Mouse (Mus musculus): ENCODE data around the gene Cd180.
"Not testable (repeated sequence)": the region's sequence is repeated elsewhere in the genome, so short reads cannot be mapped to it uniquely, and the experiment has no call there.

Cd180 gene

DNA sequence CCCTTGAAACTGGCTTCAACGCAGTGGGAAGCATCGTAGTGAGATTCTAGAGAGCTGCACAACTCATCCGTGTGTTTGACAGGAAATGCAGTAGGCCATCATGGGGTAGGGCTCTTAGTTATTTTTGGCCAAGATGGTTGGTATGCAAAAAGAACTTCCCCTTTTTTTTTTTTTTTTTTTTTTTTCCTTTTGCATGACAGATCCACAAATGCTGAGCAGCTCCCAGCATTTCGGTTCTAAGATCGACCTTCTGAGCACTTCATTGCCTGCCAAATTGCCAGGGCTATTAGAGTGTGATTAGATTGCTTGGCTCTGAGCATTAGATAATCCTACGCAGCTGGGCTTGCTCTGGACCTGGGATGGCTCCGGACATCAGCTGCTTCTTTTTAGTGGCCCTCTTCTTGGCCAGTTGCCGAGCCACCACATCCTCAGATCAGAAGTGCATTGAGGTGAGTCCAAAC is at the start of gene Cd180:
TSS of gene Cd180 (plus strand) at position 218 of the 461 bp plus-strand sequence.
- DNase-seq, result peak; percentile 46

DNA sequence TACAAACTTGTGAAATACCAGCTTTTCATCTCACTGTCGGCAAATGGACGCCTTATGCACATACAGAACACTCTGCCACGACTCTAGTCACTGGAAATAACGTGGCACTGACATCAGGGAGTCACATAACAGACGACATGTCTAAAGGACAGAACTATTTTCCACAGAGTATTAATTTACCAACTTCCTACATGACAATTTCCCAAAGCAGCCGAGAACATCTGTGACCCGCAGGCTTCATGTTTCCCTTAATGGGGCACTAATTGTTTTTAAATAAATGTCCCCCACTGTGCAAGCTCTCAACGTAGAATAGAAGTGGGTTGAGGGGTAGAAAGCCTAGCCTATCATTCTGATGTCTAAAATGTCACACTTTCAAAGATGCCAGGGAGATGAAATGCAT is 49.0 kb upstream of the Cd180 start:
- DNase-seq, result no peak

DNA sequence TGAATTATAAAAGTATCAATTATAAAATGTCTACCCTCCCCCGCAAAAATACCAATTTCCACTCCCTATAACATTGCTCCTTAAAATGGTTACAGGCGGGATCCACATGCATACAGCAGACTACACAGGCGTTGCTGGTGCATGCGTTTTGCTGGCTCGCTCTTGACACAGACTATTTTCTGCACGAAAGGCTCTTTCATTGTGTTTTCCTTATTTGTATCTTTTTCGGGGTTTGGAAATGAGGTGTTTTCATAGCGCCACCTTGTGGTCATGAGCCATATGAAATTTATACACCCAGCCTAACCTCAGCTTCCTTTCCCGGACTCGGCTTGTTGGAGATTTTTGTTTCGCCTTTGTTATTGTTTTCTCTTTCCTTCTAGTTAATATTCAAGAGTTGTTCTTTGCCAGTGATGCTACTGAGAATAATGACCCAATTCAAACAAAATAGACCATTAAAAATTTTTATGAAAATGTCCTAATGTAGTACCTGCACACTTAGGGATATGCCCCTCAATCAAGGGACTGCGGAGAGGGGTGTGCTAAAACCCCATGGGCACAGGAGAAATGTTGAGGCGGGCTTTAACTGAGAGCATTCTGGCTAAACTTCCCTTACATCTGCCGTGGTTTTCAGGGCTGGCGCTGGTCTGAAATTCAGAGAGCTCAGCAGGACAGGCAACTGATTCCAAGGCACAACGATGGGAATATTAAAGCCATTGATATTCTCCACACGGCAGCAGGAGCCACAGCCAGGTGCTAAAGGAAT is 48.4 kb upstream of the Cd180 start:
- peak; percentile 86 for DNase-seq

DNA sequence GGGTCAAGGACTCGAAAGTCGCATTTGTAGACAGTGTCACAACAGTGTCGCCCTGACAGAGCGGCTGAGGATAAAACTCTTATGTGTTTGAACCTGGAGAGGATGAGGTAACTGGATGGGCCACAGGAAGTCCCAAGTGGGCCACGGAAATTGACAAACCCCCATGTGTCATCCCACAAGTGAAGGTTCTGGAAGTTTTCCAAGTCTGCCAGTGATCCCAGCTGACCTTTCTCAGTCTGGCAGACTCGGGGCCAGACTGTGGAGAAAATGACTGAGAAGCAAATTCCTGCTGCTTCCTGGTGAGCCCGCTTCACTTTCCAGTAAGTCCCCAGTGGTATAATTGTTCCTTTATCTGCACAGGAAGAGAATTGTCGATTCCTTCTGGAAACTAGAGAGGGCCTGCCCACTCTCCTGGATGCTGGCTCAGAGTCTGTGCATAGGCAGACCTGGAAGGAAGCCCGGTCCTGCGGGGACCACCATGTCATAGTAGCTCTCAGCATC is 47.0 kb upstream of the Cd180 start:
- peak; percentile 65 for DNase-seq

DNA sequence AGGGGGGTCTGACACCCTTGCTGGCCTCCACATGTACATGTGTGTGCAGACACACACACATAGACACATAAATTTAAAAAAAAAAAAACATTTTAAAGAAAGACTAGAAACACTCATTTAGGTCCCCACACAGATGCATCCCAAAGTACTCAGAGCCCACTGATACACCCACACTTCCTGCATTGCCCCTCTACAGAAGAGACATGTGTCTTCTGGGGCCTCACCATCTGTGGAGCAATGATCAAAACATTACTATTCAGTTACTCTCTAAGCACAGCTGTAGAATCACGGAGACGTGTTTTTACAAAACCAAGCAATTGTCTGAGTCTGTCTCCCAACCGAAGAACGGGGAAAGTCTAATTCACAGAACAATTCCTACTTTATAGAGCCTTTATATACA is 45.8 kb upstream of the Cd180 start:
- no peak for DNase-seq

DNA sequence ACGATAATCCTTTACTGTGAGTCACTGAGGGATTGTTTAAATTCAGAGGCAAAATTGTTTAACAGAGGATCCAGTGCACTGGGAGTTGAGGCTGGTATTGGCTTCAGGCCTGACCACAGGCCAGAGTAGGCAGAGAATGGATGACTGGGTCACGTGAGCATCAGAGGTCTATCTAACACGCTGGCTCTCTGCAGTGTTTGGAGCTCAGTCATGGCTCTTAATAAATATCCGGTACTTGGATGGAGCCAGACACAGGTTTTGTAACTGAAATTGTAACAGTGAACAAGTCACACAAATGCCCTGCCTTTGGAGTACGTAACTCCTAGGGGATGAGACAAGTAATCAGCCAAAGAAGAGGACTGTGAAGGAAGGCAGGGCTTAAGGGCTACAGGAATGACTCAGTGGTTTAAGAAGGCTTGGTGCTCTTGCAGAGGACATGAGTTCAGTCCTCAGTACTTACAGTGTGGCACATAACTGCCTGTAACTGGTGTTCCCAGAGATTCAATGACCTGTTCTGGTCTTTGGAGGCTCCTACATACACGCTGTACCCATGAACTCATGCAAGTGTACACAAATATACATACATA is 41.0 kb upstream of the Cd180 start:
- DNase-seq, result no peak

DNA sequence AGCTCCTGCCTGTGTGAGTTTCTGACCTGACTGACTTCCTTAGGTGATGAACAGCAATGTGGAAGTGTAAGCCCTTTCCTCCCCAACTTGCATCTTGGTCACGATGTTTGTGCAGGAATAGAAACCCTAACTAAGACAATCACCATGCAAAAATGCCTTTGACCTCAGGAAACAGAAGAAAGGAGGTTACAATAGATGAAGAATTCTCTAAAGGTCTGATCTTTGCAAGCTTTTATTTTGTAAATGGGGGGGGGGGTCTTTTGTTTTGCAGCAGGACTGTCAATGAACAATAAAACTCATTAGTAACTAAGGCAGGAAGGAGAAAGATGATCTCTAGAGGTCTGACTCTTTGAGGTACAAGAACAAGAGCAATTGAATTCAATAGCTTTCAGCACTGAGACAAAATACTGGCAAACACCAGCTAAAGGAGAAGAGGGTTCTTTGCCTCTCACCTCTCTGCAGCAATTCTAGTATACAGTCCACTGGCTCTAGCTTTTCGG is 38.2 kb upstream of the Cd180 start:
- no peak for DNase-seq

DNA sequence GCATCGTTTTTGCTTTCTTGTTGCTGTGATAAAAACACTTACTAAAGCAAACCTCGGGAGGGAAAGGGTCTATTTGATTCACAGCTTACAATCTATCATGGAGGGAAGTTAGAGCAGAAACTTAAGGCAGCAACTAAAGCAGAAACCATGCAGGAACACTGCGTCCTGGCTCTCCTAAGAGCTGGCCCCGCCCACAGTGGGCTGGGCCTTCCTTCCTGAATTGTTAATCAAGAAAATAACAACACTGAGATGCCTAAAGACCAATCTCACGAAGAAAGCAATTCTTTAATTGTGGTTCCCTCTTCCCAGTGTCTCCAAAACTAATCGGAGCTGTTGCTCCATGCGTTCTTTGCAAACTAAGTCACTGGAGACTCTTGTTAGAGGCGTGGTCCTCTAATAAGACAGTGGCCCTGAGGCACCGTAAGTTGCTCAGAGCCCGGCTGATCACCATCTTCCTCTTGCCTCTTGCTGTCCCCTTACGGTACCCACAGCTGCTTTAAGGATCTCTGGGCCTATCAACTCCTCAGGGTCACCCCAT is 37.1 kb upstream of the Cd180 start:
- DNase-seq, result peak; percentile 47

DNA sequence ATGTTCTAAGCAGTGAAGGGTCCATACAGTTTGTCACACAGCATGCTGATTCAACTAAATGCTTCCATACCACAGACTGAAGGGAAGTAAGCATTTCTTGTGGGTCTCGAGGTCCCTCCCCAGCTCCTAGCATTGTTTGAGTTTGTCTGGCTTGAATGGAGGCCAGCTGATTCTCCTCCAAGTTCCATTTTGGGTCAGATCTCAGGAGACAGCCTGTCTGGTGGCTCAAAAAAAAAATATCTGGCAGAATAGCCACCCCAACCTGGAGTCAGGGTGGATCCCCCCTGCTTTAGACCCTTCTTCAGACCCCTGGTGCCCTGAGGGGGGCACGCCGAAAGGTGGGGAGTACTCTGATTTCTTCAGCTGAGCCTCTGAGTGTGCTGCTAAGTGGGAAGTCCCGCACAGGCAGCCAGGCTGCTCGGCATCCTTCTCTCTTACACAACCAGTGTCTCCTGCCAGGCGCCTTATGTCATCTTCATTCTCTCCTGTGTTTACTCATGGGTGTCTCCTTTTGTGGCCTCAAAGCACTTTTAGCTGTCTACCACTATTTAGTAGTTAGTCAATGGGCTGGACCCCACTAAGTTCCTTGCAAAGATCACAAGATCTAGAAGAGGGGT is 35.0 kb upstream of the Cd180 start:
- DNase-seq, result peak; percentile 56

DNA sequence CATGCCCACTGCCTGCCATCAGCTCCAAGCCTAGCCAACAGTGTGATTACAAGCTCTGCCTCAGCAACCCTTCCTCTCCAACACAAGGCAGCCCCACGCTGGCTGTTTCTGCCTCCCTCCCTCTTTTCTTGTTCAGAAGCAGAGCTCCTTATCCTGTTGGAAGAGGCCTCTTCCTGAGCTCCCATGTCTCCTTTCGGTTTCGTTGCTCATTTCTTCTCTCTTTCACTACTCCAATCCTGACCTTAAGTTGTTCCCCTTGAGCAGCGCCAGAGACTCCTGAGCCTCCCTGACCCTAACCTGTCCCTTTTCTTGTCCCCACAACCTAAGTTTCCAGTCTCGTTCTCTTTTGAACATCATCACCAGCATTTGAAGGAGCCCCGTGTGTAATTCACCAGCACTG is 29.3 kb upstream of the Cd180 start:
- DNase-seq, result no peak

DNA sequence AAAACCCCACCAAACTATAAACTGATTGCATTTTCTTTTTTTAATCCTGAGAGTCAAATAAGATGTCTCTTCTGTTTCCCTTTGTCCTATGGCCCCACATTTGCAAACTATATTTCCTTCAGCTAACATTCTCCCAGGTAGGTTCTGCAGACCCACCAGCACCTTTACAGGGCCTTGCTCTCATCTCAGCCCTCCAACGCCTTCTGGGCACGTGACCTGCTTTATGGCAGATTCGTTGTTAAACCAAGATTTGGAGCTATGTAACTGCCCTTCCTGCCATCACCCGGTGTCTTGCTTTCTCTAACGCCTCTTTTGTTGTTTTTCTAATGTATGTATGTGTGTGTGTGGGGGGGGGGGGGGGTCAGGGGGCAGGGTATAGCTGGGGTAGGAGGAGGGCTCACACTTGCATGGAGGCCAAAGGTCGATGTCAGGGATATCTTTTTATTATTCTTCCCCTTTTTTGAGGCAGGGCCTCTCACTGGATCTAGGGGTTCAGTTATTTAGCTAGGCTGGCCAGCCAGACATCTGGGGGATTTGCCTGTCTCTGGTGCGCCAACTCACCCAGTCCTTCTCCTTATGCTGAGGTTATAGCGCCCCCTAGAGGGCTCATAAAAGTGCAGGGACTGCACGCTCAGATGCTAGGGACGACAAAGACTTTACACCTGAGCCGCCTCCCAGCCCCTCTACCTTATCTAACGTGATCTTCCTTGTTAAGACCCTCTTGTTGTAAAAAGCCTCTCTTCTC is 28.3 kb upstream of the Cd180 start:
- DNase-seq, result peak; percentile 42

DNA sequence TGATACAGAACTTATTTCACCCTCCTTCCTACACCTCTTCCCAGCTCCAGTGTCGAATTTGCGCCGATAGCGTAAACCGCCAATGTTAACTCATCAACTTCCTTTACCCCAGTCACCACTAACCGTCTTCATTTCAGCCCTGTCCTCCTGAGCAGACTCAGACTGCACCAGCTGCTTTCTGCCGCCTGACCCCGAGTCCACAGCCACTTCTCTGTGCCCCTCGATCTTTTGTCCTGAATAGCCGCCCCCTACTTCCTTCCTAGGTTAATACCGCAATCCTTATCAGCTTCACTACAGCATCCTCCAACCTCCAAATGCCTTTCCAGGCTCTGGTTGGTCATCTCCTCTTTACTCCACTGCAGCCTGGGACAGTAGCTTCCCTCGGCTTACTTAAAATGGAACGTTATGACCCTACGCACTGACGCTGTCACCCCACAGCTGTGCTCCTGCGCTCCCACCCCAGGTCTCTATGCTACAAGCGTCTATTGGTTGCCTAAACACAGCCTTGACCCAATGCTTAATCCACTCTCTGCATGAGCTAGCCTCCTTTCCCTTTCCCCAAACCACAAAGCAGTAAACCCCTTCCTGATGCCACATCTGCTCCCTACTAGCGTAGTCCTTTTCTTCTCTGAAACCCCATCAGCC is 27.6 kb upstream of the Cd180 start:
- DNase-seq, result no peak

DNA sequence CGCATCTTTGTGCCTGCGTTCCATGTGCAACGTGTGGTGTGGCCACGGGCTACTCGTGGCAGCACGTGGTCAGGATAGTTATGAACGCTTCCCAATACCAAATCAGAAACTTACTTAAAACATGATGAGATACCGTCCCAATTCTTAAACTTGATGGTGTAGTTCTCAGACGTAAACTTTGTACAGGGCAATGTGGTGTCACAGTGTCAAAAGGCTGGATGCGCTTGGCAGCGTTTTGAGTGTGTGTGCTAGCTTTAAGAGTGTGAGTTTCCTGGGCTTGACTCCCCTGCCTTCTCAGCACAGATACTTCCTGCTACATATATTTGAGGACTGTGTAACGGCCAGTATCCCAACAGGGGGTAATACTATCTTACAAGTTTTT is 27.1 kb upstream of the Cd180 start:
- DNase-seq, result no peak

DNA sequence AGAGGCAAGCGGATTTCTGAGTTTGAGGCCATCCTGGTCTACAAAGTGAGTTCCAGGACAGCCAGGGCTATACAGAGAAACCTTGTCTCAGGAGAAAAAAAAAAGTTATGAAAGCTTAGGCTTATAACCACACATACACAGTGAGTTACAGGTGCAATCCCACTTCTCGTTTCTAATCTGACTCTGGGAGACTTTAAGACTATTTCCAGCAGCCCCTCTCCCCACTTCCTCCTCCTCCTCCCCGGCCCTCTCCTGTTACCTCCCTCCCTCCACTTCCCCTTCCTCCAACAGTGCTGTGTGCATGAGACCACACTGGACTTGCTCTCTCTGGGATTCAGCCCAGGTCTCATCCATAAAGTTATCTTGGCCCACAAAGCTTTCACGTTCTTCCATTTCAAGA is 26.6 kb upstream of the Cd180 start:
- no peak for DNase-seq

DNA sequence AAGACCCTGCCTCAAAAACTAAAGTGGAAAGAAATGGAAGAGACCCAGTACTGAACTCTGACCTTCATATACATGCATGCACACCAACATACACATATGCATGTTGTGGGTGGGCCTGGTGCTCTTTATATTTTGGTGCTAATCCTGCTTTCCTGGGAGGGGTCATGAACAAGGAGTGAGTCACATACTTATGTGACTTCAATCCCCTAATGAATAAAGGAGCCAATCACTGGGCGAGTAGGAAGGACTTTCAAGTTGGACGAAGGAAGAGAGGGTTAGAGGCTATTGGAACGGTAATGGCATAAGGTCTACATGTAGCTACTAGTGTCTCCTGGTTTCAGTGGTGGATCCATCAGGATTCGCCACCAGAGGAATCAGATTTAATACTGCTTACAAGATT is 26.0 kb upstream of the Cd180 start:
- DNase-seq, result no peak

DNA sequence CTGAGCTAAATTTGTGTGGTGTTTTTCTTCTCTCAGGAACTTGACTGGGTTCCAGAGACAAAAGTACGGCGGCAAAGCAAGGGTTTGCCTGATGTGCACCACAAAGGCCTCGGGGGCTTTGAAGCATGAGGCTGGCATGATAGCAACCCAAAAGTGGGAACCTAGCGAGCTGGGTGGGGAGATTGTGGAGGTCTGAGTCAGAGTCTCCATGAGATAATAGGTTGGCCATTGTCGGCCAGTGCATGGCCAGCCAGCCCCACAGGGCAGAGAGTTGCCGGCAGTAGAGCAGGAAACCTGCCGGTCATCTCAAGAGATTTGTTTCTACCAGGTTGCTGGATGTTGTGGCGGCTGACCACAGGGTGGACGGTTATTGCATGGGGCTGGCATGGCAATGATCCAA is 25.5 kb upstream of the Cd180 start:
- no peak for DNase-seq

DNA sequence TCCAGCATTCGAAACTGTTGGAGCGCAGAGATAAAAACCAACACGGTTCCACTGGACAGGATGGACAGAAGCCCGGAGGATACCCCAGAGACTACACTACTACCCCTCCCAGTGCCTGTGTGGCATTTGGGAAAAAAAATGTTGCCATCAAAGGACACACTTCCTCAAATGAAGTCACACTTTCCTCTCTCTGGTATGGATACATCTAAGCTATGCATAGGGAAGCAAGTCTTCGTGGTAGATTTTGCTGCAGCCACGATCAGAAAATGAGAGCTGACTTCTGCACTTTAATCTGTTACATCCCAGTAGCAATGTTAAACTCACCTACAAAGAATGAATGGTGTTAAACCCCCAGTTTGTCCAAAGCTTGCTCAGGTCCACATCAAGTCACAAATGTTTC is 24.4 kb upstream of the Cd180 start:
- no peak for DNase-seq

DNA sequence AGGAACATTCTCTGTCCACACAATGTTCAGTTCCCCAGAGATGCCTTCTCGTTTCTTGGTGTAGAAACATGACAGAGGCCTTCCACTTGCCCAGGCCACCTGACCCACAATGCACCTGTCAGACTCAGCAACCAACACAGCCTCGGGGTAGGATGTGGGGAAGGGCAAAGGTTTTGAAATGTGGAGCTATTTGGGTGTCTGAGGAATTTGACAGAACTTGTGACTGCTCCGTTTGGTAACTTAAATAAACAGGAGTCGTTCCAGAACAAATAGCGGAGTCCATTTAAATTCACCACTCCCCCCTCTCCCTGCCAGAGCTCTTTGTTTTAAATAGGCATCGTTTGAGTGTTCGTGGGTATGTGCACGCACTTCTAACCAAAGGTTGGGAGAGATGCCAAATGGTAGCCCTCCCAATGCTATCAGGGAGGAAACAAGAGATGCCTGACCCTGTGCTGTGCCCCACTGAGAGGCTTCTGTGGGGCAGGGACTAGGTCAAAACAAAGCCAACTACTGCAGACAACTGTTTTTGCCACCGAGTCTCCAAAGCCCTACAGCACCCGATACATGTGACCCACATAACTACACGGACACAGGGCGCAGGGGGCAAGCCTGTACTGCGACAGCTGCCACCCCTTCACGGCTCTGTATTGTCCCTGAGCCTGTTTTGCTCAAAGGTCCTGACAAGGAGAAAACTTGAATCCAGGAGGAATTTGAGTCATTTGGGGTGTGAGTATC is 23.7 kb upstream of the Cd180 start:
- DNase-seq, result peak; percentile 69

DNA sequence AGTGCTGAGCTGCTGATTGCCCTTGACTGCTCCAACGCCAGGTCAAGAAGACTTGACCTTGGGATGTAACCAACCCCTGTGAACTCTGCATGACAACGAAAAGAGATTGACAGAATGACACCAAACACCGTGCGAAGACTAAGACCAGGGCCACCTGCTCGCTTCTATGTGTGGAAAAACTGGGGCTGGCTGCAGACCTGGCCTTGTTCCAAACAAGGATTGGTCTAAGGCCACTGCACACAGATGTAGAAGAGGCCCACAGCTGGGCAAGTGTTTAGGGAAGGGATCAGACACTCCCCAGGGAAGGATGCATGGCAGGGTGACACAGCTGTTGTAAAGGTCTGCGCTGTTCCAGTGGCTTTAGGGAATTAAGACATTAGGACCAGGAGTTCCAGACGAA is 22.9 kb upstream of the Cd180 start:
- no peak for DNase-seq

DNA sequence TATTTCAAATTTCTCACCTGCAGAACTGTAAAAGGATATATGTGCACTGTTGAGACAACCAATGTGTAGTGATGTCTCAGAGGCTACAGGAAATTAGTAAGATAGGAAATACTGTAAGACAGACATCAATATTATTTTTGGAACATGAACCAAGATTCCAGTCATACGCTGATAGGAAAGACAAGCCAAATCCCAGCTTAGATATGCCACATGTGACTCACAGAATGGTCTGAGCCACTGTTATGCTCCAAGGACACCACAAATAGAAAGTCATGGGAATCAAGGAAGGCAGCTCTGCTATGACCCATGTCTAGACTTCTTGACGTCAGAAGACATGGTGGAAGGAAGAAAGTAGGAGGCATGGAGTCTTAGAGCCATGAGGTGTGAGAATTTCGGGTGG is 19.3 kb upstream of the Cd180 start:
- no peak for DNase-seq

DNA sequence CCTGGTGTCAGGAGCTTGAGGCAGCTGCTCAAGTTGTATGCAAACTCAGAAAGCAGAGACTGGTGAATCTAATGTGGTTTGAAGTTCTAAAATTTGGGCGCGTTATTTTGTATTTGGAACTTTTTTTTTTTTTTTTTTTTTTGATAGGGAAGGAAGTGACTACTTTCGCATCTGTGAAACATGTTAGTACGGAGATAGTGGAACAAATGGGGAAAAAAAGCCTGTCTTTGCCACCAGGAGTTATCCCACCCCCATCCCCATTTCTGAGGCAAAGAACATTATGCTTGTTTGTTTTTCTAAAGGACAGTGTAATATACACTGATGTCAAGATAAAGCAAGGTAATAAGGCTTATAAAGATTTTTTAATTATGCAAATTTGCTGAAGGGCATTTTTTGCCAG is 15.8 kb upstream of the Cd180 start:
- not testable (repeated sequence) for DNase-seq

DNA sequence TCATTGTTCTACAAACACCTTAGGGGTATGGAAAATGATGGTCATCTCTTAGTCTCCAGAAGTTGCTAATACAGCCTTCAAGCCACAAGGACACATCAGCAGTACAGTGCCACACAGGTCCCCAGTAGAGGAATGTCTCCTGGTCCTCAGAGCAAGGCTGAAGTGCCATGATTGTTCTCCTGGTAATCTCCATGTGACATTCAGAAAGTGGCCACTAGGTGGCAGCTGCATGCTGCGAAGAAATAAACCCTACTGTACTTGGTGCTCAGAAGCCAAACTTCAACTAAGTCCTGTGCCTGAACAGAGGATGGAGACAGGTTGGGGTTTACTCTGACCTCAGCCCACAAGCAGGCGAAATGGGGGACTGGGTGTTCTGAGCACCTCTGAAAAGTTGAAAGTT is 14.9 kb upstream of the Cd180 start:
- DNase-seq, result peak; percentile 86
